Mouse (Mus musculus) embryo, embryonic 11 days (tissue): Measurements from ENCODE around the gene Cttn.

ENCODE experiments used
- DNase-seq: peaks from one replicate; pipeline ENCODE4 v3.0.0-alpha.2; 2015

Gene Cttn

DNA sequence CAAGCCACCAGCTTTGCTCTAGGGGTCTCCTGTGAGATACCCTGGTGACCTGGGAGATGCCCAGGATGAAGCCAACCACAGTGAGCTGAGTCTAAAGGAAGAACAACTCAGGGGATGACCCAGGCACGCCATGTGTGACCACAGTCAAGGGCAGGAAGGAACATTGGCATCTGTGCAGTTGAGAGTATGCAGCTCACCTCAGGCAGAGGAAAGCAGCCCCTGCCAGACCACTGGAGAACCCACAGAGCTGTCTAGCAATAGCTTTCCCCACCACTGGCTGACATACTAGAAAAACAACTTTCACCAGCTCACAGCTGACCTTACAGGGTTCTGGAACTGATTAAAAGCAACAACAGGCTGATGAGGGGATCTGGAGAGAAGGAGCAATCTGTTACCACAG, 22.6 kb downstream of the Cttn start:
- DNase-seq, result no peak

DNA sequence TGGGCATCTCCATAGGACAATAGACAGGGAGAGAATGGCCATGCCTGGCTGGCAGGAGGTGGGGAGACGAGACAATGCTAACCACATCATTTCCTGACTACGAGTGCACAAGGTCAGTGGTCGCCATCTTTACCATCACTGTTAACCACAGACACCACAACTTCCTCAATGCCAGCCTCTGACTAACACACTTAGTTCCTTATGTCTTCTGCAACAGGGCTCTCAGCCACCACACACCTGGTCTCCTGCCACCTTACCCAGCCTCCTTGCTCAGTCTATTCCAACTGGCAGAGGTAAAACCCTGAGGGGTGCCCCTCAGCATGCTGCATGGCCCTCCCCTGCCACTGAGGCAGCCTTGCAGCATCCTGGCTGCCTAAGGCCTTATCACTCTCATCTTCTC, 23.7 kb downstream of the Cttn start:
- DNase-seq, result no peak

DNA sequence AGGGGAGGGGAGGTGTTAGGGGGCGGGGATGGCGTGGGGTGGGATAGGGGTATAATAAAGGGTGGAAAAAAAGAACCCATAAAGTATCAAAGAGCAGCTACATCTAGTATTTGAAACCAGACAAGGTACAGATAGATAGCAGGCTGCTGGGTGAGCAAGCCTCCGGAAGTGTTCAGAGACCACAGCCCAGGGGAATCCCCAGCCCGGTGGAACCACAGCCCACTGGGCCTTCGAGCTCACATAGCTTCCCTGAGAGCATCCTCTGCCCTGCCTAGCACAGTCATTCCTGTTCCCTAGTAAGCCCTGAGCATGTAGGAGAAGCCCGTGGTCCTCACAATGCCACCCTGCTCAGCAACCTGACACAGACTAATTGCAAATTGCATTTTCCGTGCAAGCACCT, 26.0 kb downstream of the Cttn start:
- no peak for DNase-seq

DNA sequence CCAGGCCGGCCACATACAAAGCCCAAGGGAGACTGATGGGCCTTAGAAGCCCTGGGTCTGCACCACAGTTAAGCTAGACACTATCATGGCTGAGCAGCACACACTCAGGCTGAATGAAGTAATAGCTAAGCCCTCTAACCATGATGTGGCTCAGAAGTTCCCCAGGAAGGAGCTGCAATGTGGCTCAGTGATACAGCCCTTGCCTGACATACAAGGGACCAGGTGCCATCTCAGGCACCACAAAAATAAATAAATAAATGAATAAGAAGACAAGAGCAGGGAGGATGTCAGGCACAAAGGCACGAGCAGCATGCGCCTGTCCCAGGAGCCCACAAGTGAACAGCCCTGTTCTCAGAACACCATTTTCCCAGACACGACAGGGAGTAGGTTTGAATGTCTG, 28.8 kb downstream of the Cttn start:
- no peak for DNase-seq

DNA sequence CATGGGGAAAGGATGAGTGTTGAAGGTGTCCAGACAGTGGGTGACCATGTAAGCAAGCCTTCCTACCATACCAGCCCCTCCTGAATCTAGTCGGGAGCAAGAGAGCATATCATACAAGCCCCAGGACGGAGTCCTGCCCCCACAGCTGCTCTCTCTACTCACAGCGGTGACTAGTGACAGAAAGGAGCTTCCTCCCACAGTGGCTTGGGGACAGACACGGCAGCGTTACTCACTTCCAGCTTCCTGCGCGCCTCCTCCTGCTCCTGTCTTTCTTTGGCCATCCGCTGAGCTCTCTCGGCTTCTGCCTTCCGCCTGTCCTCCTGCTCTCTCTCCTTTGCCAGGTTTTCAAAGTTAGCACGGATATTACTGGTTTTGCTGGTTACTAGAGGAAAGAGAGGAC, 29.3 kb downstream of the Cttn start:
- DNase-seq, result no peak

DNA sequence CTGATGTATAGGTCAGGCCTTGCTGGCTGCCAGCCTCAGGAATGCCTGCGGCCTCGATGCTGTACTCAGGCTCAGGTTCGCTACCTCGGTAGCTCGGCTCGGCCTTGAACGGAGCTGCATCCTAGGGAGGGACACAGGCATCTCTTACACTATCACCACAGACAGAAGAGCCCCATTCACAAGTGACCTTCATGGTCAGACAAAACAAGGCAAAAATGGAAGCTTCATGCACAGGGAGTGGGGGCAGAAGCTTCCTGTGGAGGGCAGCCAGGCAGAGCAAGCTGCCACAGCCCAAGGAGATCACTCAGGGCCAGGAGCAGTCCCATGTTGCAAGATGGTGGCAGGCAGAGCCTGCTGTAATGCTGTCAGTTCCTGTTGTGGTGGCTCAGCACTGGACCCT, 32.0 kb downstream of the Cttn start:
- no peak for DNase-seq

DNA sequence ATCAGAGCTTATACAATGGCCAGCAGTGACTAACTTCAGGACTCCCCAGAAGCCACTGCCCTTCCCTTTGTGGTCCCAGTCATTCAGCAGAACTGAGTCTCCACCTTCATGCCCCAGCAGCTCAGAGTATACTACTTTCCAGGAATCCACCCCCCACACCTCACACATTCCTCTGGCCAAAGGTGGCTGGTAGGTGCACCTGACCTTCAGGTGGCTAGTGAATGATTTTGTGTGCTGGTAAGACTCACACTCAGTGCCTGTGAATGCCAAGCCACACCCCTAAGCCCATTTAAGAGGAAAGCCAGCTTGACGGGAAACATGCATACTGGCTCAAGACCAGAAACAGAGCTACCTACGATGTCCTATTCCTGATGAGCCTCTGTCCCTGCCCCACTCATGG, 37.9 kb downstream of the Cttn start:
- DNase-seq, result no peak

DNA sequence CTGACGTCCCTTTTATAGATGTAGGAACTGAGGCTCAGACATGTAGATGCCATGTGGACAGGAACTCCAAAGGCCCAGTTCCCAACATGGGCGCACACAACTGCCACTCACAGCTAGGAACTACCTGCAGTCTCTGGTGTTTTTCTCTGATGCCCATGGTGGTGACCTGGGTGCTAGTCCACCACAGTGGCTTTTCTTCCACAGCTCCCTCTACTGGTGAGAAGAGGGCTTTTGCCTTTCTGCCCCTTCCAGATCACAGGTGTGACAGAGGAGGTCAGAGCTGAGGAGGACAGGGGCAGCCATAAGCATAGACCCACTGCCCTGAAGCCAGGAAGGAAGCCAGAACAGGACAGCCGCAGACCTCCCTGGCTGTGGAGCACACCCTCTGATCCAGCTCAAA, 43.3 kb downstream of the Cttn start:
- no peak for DNase-seq

DNA sequence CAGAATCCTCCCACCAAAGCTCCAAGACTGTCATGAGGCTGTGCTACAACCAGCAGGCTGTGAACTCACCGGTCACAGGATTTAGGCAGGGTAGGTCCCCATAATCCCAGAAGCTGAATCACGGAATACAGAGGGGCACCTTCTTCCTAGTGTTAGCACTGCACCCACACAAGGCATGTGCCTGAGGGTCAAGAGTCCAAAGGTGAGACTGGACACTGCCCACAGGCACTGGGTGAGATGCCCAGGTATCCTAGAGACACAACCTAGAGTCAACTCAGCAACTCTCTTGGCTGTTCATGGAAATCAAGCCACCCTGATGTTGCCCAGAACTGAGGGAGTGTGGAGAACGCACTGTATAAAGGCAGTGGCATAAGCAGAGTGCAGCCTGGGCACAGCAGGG, 44.2 kb downstream of the Cttn start:
- DNase-seq, result no peak

DNA sequence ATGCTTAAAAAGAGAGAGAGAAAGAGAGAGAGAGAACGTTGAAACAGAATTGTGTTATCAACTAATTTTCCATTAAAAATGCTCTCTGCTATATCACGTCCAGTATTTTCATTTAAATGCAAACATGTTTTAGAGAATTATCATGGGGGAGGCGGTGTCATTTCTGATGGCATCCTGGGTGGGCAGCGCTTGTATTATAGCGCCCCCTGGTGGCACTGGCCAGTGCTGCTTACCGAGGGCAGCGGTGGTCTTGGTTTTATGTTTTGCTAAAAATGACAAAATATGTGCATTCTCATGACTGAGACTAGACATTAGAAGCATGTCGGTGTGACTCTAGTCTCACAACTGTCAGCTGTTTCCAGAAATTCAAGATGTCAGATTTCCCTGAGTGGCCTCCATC, 44.9 kb downstream of the Cttn start:
- peak; percentile 74 for DNase-seq

DNA sequence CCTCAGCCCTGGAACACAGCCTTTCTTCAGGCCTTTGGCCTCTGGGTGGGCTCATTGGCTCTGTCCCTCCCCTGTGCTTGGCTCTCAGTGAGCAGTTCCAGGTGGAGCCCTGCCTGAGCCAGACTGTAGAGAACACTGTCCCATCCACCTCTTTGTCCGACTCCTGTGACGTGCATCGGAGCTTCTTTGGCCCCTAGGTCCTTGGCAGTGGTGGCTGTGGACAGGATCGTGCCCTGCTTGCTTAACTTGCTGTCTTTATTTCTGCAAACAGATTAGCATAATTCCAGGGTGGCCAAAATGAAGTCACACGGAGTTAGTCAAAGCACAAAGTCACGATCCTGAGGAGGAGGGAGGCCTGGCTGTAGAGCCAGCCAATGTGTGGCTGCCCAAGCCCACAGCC, 49.3 kb downstream of the Cttn start:
- no peak for DNase-seq

DNA sequence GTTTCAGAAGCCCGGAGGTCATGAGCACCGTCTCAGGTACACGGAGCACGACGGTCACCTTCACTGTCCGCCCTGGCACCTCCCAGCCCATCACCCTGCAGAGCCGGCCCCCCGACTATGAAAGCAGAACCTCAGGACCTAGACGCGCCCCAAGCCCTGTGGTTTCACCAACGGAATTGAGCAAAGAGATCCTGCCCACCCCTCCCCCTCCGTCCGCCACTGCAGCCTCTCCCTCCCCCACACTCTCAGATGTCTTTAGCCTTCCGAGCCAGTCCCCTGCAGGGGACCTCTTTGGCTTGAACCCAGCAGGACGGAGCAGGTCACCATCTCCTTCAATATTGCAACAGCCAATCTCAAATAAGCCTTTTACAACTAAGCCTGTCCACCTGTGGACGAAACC, 50.3 kb downstream of the Cttn start:
- DNase-seq, result peak; percentile 24

DNA sequence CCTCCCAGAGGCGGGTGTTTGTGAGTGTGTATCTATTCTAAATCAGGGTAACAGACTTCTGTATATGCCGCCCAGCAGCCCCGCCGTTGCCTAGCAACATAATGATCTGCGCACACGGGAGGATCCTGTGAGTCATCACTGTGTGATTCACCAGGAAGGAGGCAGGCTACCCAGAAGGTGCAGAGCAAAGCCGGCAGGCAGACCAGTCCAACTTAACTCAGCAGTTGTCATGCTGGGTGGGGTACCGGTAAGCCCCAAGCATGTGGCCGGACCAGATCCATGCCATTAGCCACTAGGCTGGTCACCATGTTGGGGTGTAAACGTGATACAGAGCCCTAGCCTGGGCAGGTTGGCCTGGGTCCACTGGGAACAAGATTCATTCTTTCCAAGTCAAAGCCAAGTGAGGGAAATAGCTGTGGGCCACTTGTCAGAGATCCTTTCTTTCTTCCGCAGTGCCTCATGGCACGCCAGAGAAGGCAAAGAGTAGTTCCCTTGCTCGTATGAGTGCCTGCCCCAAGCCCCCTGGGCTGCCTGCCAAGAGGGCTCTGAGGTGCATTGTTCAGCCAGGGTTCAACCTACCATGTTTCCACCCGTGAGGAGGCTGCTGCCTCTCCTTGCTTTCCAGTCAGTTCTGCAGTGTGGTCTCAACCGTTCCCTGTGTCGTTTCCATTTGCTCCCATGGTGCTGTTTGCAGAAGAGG, 53.0 kb downstream of the Cttn start:
- peak; percentile 59 for DNase-seq

DNA sequence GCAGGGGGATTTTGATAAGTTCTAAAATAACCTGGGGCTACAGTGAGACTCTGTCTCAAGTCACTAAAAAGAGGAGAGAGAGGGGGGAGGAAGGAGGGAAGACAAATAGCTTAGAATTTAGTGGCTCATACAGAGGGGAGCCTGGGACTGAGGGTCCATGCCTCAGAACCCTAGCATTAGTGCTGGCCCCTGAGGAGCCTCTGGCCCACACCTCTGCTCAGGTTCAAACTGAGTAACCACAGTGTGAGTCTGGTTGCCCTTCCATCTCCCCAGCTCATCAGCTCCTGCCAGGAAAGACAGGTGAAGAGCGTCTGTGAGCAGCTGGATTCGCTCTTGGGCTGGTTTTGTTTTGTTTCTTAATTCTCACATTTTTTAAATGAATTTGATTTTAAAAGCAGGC, 53.6 kb downstream of the Cttn start:
- no peak for DNase-seq

DNA sequence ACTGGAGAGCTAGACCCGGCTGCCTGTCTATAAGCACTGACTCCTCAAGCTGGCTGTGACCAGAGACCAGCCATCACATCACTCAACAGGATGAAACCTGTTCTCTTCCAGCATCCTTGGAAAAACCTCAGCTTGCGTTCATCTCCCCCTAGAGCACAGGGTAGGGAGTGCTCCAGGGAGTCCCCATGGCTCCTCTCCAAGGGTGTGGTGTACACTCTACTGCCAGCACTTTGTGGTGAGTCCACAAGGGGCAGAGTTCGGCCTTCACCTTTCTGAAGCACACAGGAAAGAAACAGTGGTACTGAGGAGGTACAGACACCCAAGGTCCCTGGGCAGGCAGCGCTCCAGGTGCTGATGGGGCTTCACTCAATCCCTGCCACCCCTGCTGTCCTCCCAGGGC, 55.0 kb downstream of the Cttn start:
- no peak for DNase-seq

DNA sequence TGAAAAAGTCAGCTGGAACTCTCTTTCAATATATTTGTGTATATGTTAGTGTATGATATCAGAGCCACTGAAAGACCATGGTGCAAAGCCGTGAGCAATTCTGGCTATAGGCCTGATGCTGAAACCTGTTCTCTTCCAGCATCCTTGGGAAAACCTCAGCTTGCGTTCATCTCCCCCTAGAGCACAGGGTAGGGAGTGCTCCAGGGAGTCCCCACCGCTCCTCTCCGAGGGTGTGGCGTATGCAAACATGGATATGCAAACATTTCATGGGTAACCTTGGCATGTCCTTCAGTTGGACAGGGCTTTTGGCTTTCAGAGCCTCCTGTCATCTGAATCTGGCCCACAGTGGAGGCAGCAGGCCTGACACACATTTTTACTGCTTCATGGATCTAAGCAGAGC, 56.2 kb downstream of the Cttn start:
- no peak for DNase-seq

DNA sequence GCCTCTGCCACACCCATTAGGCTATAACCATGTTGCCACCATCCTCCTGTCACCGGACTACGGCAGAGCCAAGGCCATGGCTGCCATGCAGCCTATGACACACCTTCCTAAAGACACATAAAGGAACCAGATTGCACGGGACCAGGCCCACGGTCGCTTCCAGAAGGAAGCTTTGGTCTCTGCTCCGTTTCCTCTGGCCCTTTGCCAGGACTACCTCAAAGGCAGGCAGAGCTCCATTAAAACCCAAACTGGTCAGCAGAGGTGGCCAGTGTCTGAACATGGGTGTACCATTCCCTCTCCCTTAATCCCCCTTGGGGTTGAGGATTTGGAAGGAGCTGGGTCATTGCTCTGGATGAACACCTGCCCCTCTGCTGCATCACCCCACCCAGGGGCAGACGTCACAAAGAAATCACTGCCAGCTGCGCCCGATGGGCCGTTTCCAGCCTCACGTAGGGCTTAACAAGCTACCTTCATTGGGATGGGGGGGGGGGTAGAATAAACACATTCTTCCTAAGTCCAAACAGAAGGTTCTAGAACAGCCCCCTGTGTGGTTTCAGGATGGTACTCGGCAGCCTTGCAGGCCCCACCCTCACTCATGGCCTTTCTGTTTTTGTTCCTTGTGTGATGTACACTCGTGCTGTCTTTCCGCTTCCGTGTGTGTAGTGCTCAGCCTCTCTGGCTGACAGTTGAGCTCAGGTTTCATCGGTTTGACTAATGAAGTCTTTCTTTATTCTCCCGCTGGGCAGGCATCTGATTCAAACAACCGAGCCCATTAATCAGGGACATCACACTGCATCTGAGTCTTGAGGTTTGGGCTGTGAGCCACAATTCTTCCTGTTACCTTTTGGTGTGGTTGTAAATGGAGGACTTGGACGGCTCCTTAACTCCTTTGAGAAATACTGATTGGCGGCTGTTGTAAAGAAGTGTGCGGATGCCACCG, 58.6 kb downstream of the Cttn start:
- peak; percentile 43 for DNase-seq

DNA sequence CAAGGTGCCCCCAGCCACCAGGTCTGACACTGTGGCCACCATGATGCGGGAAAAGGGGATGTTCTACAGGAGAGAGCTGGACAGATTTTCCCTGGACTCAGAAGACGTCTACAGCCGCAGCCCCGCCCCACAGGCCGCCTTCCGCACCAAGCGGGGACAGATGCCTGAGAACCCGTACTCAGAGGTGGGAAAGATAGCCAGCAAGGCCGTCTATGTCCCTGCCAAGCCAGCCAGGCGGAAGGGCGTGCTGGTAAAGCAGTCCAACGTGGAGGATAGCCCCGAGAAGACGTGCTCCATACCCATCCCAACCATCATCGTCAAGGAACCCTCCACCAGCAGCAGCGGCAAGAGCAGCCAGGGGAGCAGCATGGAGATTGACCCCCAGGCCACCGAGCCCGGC, 61.1 kb downstream of the Cttn start:
- no peak for DNase-seq

DNA sequence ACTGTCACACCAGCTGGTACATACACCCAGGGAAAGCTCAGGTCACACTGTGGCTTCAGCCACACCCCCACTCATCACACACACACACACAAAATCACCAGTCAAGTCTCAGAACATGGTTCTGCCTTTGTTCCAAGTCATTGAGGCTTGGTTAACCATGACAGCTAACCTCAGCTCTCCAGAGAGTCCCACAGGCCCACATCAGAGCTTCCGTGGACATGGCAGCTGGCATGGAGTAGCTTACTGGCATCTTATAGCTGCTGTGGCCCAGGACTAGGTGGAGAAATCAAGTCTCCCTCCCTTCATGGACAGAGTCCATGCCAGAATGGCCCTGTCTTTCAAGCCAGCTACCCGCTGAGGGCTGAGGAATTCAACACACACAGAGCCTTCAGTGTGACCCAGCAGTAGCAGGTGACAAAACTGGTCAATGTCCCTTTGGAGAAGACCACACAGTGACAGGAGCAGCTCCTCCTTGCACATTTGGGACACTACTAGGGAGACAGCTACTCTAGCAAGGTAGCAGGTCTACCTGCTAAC, 62.3 kb downstream of the Cttn start:
- no peak for DNase-seq

DNA sequence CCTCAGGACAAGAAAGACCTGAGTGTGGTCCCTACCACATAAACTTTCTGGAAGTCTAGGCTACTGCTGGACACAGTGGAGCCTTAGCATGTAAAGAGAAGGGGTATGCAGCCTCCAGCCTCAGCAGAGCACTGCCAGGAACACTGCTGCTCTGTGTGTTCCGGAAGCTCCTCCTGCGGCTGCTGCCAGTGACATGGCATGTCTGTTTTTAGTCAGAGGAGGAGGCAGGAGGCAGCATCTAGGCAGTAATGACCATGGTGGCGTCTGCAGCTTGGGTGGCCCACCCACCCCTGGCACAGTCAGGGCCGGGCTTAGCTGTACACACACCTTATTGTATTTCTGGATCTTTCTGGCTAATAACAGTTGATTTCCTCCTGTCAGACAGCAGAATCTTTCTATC, 63.1 kb downstream of the Cttn start:
- DNase-seq, result no peak

DNA sequence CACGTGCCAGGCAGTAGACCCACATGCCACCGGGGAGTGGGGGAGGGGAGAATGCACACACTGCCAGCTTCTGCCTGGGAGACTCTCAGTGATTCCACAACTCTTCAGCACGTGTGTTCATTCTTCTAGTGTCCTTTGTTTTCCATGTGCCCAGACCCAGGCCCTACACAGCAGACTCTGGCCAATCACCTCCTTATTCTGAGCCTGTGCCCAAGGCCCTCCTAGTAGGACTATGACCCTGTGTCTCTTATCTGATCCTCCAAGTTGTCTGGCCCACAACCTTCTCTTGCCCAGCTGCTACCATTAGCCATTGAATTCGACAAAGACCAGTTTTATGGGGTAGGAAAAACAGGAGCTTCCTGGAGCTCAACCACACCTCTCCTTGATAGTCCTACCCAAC, 68.3 kb downstream of the Cttn start:
- DNase-seq, result no peak

DNA sequence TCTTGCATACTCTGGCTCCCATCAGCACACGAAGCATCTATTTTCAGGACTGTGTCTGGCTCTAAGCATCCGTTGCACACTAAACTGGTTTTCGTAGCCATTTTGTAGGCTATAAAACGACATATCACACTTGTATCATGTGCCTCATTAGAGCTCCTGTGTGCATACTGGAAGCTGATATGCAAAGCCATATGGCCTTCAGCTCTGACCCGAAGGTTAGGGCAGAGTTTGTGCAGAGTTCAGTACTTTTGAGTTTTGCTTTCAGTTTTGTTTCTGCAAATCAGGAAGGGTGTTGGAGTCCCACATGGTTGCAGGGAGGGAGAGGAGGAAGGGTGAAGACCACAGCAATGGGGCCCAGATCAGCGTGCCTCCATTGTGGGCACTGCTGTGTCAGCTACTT, 79.1 kb downstream of the Cttn start:
- DNase-seq, result no peak

DNA sequence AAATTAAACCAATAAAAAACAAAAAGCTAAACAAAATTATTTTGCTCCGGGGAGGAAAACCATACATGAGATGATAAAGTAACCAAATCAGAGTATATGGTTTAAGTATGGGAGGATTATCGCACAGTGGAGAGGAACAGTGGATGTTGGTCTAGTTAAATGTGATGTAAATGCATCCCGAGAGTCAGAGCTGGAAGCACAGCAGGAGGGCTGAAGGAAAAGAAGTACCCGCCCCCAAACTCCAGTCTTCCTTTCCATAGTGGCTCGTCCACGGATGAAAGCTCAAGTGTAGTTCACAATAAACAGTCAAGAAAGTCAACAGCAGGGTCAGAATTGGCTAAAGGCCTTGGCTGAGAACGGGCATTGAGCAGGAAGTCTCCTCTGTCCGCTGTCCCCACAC, 80.1 kb downstream of the Cttn start:
- no peak for DNase-seq

DNA sequence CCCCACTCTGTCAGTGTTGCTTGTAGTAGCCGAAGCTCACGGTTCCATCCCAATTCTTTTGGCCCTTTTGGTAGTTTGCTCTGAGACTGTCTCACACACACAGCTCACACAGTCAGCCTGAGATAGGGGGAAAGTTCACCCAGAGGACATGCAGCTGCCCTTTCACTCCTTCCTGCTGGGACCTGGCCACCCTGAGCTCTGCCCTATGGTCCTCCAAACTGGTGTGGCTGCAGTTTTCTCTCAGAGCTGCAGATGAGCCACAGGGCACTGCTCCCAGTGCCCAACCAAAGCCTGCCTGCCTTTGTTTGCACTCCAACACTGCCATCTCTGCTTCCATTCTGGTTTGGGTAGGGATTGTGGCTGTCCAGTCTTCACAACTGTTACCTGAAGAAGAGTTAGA, 81.1 kb downstream of the Cttn start:
- DNase-seq, result no peak
